Mouse (Mus musculus) lung, embryonic 16.5 days (tissue): Measurements from ENCODE around the gene Cdca8. TPM values are rescaled to one million over a fixed set of nuclear protein-coding genes. Genes with fewer than 3 reads are reported as not detected.
A peak's percentile ranks its signal among the peaks of the same experiment; 100 is the strongest.
"Not testable (repeated sequence)": the region's sequence is repeated elsewhere in the genome, so short reads cannot be mapped to it uniquely, and the experiment has no call there.

Experiments used
- ATAC-seq: fragments of 200-750 bp; cut with Nextera tagmentation; 2 replicates; pipeline ENCODE4 v1.8.0; 2017; ENCODE audit warnings: low read depth, mild to moderate bottlenecking, moderate library complexity
- H3K27ac ChIP-seq: fragments of 300-500 bp; sonication (generic); 2 replicates; pipeline ENCODE4 v1.5.1; 2014; ENCODE audit warnings: mild to moderate bottlenecking, control low read depth, low read length
- H3K27me3 ChIP-seq: fragments of 300-500 bp; sonication (generic); 2 replicates; pipeline ENCODE4 v1.6.1; 2014; ENCODE audit warnings: low read depth, low read length, mixed read lengths; ENCODE audit not compliant: control insufficient read depth, insufficient read depth
- H3K36me3 ChIP-seq: fragments of 300-500 bp; sonication (generic); 2 replicates; pipeline ENCODE4 v1.6.1; 2014; ENCODE audit warnings: low read length; ENCODE audit not compliant: control insufficient read depth, insufficient read depth
- H3K4me1 ChIP-seq: fragments of 300-500 bp; sonication (generic); replicated peaks from 2 replicates; pipeline ENCODE4 v1.6.1; 2014; ENCODE audit warnings: low read length, mixed read lengths; ENCODE audit not compliant: control insufficient read depth, insufficient read depth
- H3K4me2 ChIP-seq: fragments of 300-500 bp; sonication (generic); 2 replicates; pipeline ENCODE4 v1.6.1; 2014; ENCODE audit warnings: low read depth, low read length, control low read depth
- H3K4me3 ChIP-seq: fragments of 300-500 bp; sonication (generic); 2 replicates; pipeline ENCODE4 v1.5.1; 2014; ENCODE audit warnings: mild to moderate bottlenecking, low read length, control low read depth
- H3K9ac ChIP-seq: fragments of 300-500 bp; sonication (generic); 2 replicates; pipeline ENCODE4 v1.6.1; 2014; ENCODE audit warnings: low read length, control low read depth
- H3K9me3 ChIP-seq: fragments of 300-500 bp; sonication (generic); 2 replicates; pipeline ENCODE4 v1.6.1; 2016; ENCODE audit warnings: low read length; ENCODE audit not compliant: control insufficient read depth
- WGBS: fragments of 180-500 bp; shearing (Covaris S2); extraction: QIAGEN DNeasy Blood & Tissue Kit; methylation state at CpG from one replicate; pipeline ENCODE4 v1.1.7; 2014; 5-methylcytosine and 5-hydroxymethylcytosine counted together
- polyA plus RNA-seq: library from polyadenylated mRNA; unstranded; fragments of >200 nt; fragmentation: Nextera tagmentation; extraction: Ambion mirVana; gene quantifications from 2 replicates; pipeline ENCODE4 v1.2.1, GENCODE M21; 2015

Gene Cdca8
- polyA plus RNA-seq: 150 and 151 TPM in 2 replicates

GRCm38 (mm10) chr4:124939211-124939610 is at the start of gene Cdca8:
TSS of gene Cdca8 (minus strand) at chr4:124939311.
- not testable (repeated sequence) for H3K9me3 ChIP-seq, H3K27ac ChIP-seq, H3K4me3 ChIP-seq, H3K27me3 ChIP-seq, H3K4me2 ChIP-seq, H3K36me3 ChIP-seq, H3K9ac ChIP-seq, ATAC-seq
- 89% methylated on average over 4 of the region's 4 CpGs for WGBS
- H3K4me1 ChIP-seq: peaks cover 11% of the 10 kb centered on the region

DNA sequence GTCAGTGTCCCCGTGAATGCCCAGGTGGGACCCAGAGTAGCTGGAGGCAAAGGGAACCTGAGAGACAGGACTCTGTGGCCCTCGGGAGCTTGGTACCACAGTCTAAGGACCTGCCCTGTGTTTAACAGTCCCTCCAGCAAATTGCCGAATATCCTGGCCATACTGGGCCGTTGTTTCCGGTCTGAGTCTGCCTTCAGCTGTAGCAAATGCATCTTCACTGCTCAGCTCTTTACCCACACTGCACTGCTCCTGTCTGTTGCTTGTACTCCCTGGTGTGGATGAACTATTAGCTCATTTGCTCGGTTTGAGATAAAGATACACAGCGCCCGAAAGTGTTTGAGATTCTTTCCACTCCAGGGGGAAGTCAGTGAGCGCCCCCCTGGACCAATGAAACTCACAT is 49.3 kb upstream of the Cdca8 start:
- Histone ChIP-seq H3K36me3 (no peaks in the 10 kb centered on the region), H3K4me1 (peaks cover 34% of the 10 kb centered on the region), H3K4me3 (no peak overlapping the region), H3K9me3 (no peaks in the 10 kb centered on the region), H3K4me2 (no peak overlapping the region), H3K27ac (no peak overlapping the region), H3K9ac (no peak overlapping the region), H3K27me3 (peaks cover 57% of the 10 kb centered on the region)
- 15% methylated on average over 9 of the region's 9 CpGs for WGBS
- no peak for ATAC-seq

DNA sequence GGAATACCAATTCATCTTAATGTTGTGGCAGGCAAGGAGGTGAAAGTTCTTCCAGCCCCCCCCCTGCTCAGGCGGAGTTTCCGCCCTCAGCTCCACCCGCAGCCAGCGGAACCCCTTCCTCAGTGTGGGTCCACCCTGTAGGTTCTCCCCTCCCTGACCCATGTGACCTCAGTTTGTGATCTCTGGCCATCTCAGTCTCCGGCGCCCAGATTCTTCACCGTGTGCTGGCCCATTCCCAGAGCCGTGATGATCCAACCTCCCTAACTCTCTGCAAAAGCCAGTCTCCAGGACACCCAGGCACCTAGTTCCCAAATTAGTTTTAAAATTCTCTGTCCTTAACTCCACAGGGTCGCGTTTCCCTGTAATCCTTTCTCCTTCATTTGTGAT is 48.6 kb upstream of the Cdca8 start:
- H3K4me2 ChIP-seq: no peak overlapping the region
- H3K9me3 ChIP-seq: no peaks in the 10 kb centered on the region
- H3K4me3 ChIP-seq: no peak overlapping the region
- peaks cover 63% of the 10 kb centered on the region for H3K27me3 ChIP-seq
- H3K4me1 ChIP-seq: peaks cover 34% of the 10 kb centered on the region
- H3K27ac ChIP-seq: no peak overlapping the region
- no peak for ATAC-seq
- 13% methylated on average over 10 of the region's 10 CpGs for WGBS
- no peak overlapping the region for H3K9ac ChIP-seq
- H3K36me3 ChIP-seq: no peaks in the 10 kb centered on the region

- peak overlapping the region; percentile 60 for H3K9ac ChIP-seq
- WGBS: 2% methylated on average over 49 of the region's 51 CpGs
- peaks cover 66% of the 10 kb centered on the region for H3K27me3 ChIP-seq
- peaks cover 34% of the 10 kb centered on the region for H3K4me1 ChIP-seq
- 0 out of 2 replicates have a peak, but pooled peaks have one; percentile 8 for ATAC-seq
- peak overlapping the region; percentile 50 for H3K4me3 ChIP-seq
- no peak overlapping the region for H3K27ac ChIP-seq
- H3K4me2 ChIP-seq: peak overlapping the region; percentile 65
- H3K9me3 ChIP-seq: no peaks in the 10 kb centered on the region
- no peaks in the 10 kb centered on the region for H3K36me3 ChIP-seq
These were observed 47.9 kb upstream of the Cdca8 start for GRCm38 (mm10) chr4:124986739-124987710.

DNA sequence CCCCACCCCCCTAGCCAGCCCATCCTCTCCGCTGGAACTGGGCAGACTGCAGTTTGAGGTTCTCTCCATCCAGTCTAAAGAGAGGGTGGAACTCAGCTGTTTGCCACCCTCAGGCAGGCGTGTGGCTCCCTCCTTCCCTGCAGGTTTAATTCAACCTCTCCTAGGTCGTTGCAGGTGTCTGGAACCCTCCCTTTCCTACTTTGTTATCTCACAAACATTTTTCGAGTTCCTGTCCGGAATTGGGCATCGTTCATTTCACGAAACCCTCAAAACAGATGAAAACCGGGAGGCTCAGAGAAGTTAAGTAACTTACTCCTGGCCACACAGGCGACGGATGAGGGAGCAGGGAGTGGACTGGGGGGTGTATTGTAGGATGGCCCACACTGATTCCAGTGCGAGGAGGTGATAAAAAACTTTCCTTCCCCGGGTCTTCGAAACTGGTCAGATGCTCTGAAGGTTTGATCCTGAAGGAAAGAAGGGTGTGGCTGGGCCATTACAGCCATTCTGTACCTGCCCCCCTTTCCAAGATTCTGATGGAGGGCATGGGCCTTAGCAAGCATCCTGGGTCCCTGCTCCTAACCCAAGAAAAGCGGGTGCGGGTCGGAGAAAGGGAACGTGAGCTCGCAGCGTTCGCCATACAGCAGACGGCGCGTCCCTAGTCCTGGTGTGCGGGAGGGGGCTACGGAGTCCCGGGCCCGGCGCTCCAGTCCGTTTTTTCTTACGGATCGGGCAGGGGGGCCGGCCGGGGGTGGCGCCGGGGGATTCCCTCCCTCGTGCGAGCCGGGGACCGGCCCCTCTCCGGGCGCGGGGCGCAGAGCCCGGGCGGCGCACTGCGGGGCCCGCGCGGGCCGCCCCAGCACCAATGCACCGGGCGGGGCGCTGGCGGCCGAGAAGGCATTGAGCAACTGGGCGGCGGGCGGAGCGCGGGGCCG is 46.8 kb upstream of the Cdca8 start, which contains the start of gene Rspo1:
TSS of gene Rspo1 (plus strand) at position 760 of the 932 bp plus-strand sequence.
- WGBS: under 1% methylated on average over 48 of the region's 62 CpGs
- ATAC-seq: peak; percentile 43
- H3K27me3 ChIP-seq: peaks cover 66% of the 10 kb centered on the region
- H3K4me1 ChIP-seq: peaks cover 34% of the 10 kb centered on the region
- no peak within 1 kb of the TSS for H3K27ac ChIP-seq
- H3K9me3 ChIP-seq: no peaks in the 10 kb centered on the region
- peak within 1 kb of the TSS; percentile 50 for H3K4me3 ChIP-seq
- no peaks in the 10 kb centered on the region for H3K36me3 ChIP-seq
- H3K9ac ChIP-seq: peak within 1 kb of the TSS; percentile 60
- H3K4me2 ChIP-seq: peak within 1 kb of the TSS; percentile 65

DNA sequence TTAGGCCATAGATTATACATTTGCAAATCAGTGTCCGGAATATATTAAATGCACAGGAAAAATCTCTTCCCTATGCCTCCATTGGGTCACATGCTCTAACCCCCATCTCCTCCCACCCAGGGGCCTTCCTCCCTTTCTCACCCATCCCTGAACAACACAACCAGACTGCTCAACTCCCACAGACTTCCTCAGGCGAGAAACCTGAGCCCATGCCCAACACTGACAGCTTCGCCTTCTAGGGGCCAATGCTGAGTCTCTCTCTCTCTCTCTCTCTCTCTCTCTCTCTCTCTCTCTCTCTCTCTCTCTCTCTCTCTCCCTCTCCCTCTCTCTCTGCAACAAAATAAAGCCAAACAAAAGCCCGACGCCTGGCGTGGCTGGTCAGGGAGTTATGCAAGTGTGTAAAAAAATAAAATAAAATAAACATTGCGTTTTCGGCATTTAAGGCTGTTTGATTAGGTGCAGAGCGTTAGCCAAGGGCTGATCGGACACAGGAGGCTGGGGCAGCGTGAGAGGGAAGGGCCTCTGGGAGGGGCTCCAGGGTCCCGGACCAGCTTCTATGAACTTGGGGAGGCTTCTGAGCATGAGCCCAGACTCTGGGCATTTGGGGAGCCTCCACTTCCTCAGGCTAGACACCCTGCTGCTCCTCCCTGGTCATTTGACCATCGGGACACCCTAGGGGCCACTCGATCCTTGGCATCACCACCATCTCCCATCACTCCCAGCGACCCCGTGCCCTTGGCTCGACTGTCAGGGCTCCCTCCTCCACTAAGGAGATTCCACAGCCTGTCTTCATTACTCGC is 46.0 kb upstream of the Cdca8 start:
- Histone ChIP-seq H3K9me3 (no peaks in the 10 kb centered on the region), H3K4me2 (peak overlapping the region; percentile 65), H3K4me3 (peak overlapping the region; percentile 2; the same call in 1 of the 2 replicates), H3K27ac (no peak overlapping the region), H3K36me3 (no peaks in the 10 kb centered on the region), H3K9ac (no peak overlapping the region), H3K4me1 (peaks cover 29% of the 10 kb centered on the region), H3K27me3 (peaks cover 61% of the 10 kb centered on the region)
- peak; percentile 53 for ATAC-seq
- WGBS: 6% methylated on average over 18 of the region's 18 CpGs

DNA sequence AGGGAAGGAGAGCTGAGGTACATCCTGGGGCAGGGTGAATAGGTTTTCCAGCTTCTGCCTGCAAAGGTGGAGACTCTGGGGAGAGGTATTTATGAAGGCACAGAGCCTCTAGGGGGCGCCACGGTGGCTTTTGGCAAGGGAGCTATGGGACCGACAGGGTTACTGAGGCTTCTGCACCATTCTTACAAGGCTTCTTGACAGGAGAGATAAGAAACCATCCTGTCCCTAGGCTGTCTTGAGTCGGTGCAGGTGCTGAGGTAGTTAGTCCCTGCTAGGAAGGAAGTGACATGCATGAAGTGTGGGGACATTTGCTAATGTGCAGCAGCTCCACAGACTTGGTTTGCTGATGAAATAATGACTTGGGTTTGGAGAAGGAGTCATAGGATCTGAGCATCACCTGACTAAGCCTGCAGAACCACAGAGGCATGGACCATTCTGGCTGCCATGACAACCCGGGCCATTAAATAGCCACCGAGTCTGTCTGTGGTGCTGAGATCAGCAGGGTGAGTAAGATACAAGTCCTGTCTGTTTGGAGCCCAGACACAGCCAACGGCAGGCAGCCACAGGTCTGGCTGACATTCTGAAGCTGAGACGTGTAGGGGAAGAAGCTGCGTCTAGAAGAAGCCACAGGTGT is 44.9 kb upstream of the Cdca8 start:
- 13% methylated on average over 9 of the region's 9 CpGs for WGBS
- Histone ChIP-seq H3K9me3 (no peaks in the 10 kb centered on the region), H3K4me2 (no peak overlapping the region), H3K27me3 (peaks cover 59% of the 10 kb centered on the region), H3K9ac (no peak overlapping the region), H3K36me3 (no peaks in the 10 kb centered on the region), H3K4me3 (no peak overlapping the region), H3K27ac (no peak overlapping the region), H3K4me1 (peaks cover 24% of the 10 kb centered on the region)
- no peak for ATAC-seq

- Histone ChIP-seq H3K27me3 (peaks cover 8% of the 10 kb centered on the region; the same call in 1 of the 2 replicates), H3K9me3 (no peaks in the 10 kb centered on the region), H3K4me1 (no peaks in the 10 kb centered on the region), H3K4me3 (no peak overlapping the region), H3K9ac (no peak overlapping the region), H3K36me3 (no peaks in the 10 kb centered on the region), H3K4me2 (no peak overlapping the region), H3K27ac (no peak overlapping the region)
- 24% methylated on average over 5 of the region's 5 CpGs for WGBS
- no peak for ATAC-seq
These were observed 39.1 kb upstream of the Cdca8 start for GRCm38 (mm10) chr4:124978201-124978600.
